Mouse (Mus musculus): Measurements from ENCODE around the gene Rrp9. TPM values are rescaled to one million over a fixed set of nuclear protein-coding genes. Genes with fewer than 3 reads are reported as not detected.

Gene Rrp9
- polyA plus RNA-seq, 1 experiment from 2014 or later, result 91.4 TPM

GRCm38 (mm10) chr9:106451298-106451697 is 24.5 kb upstream of the Rrp9 start:
- peak overlapping the region; percentile 5; the same call in 1 of the 2 replicates for H3K4me3 ChIP-seq
- H3K27ac ChIP-seq, result peak overlapping the region; percentile 98
- H3K4me1 ChIP-seq, result peaks cover 94% of the 10 kb centered on the region
- DNase-seq (ENCODE audit: extremely low spot score, low spot score), result no peak
- WGBS, result 77% methylated on average over 11 of the region's 11 CpGs
- H3K27me3 ChIP-seq (ENCODE audit: poor library complexity, severe bottlenecking), result peaks cover 10% of the 10 kb centered on the region; the same call in 1 of the 2 replicates
- peaks cover 3% of the 10 kb centered on the region for H3K36me3 ChIP-seq (replicated peaks)
- no peaks in the 10 kb centered on the region for H3K9me3 ChIP-seq

- peaks cover 10% of the 10 kb centered on the region; the same call in 1 of the 2 replicates for H3K27me3 ChIP-seq (ENCODE audit: poor library complexity, severe bottlenecking)
- 59% methylated on average over 2 of the region's 2 CpGs for WGBS
- no peaks in the 10 kb centered on the region for H3K9me3 ChIP-seq
- peaks cover 9% of the 10 kb centered on the region for H3K36me3 ChIP-seq (replicated peaks)
- peak overlapping the region; percentile 93 for H3K4me3 ChIP-seq
- peaks cover 94% of the 10 kb centered on the region for H3K4me1 ChIP-seq
- DNase-seq (ENCODE audit: extremely low spot score, low spot score), result no peak
- peak overlapping the region; percentile 98 for H3K27ac ChIP-seq
Measured at GRCm38 (mm10) chr9:106451899-106452298, 23.9 kb upstream of the Rrp9 start.

- H3K27ac ChIP-seq, result peak overlapping the region; percentile 98
Measured at GRCm38 (mm10) chr9:106452351-106452750, 23.4 kb upstream of the Rrp9 start.

GRCm38 (mm10) chr9:106452821-106453220 is 22.9 kb upstream of the Rrp9 start:
- peak; percentile 79 for DNase-seq (ENCODE audit: extremely low spot score, low spot score)
- Histone ChIP-seq H3K27me3 (ENCODE audit: poor library complexity, severe bottlenecking) (peaks cover 10% of the 10 kb centered on the region; the same call in 1 of the 2 replicates), H3K36me3 (replicated peaks) (peaks cover 19% of the 10 kb centered on the region), H3K27ac (peak overlapping the region; percentile 98), H3K9me3 (no peaks in the 10 kb centered on the region), H3K4me1 (peaks cover 94% of the 10 kb centered on the region), H3K4me3 (peak overlapping the region; percentile 93)
- WGBS, result 0% methylated on average over 7 of the region's 7 CpGs

More at GRCm38 (mm10) chr9:106452351-106452750, 23.4 kb upstream of the Rrp9 start:
- H3K9me3 ChIP-seq, result no peaks in the 10 kb centered on the region
- 14% methylated on average over 6 of the region's 6 CpGs for WGBS
- H3K4me1 ChIP-seq, result peaks cover 94% of the 10 kb centered on the region
- peak overlapping the region; percentile 93 for H3K4me3 ChIP-seq
- peaks cover 14% of the 10 kb centered on the region for H3K36me3 ChIP-seq (replicated peaks)
- peaks cover 10% of the 10 kb centered on the region; the same call in 1 of the 2 replicates for H3K27me3 ChIP-seq (ENCODE audit: poor library complexity, severe bottlenecking)
- no peak for DNase-seq (ENCODE audit: extremely low spot score, low spot score)

- H3K4me1 ChIP-seq, result peaks cover 94% of the 10 kb centered on the region
- peak; percentile 85 for DNase-seq (ENCODE audit: extremely low spot score, low spot score)
- peak within 1 kb of the TSS; percentile 93 for H3K4me3 ChIP-seq
- peak within 1 kb of the TSS; percentile 98 for H3K27ac ChIP-seq
- under 1% methylated on average over 63 of the region's 74 CpGs for WGBS
- H3K27me3 ChIP-seq (ENCODE audit: poor library complexity, severe bottlenecking), result peaks cover 10% of the 10 kb centered on the region; the same call in 1 of the 2 replicates
- no peaks in the 10 kb centered on the region for H3K9me3 ChIP-seq
- peaks cover 25% of the 10 kb centered on the region for H3K36me3 ChIP-seq (replicated peaks)
Measured at GRCm38 (mm10) chr9:106453271-106454070, 22.3 kb upstream of the Rrp9 start, which contains the start of gene Pcbp4. Pcbp4 (plus strand) TSS chr9:106453291.

- DNase-seq (ENCODE audit: extremely low spot score, low spot score), result no peak
- Histone ChIP-seq H3K27me3 (ENCODE audit: poor library complexity, severe bottlenecking) (peaks cover 10% of the 10 kb centered on the region; the same call in 1 of the 2 replicates), H3K4me3 (peak overlapping the region; percentile 93), H3K27ac (peak overlapping the region; percentile 98), H3K36me3 (replicated peaks) (peaks cover 33% of the 10 kb centered on the region), H3K4me1 (peaks cover 94% of the 10 kb centered on the region), H3K9me3 (no peaks in the 10 kb centered on the region)
- WGBS, result under 1% methylated on average over 17 of the region's 20 CpGs
Measured at GRCm38 (mm10) chr9:106454071-106454761, 21.5 kb upstream of the Rrp9 start.

GRCm38 (mm10) chr9:106454888-106455681 is 20.7 kb upstream of the Rrp9 start:
- 1% methylated on average over 17 of the region's 17 CpGs for WGBS

GRCm38 (mm10) chr9:106456325-106457162 is 19.2 kb upstream of the Rrp9 start:
- peak; percentile 64 for DNase-seq (ENCODE audit: extremely low spot score, low spot score)
- peaks cover 95% of the 10 kb centered on the region for H3K4me1 ChIP-seq
- 28% methylated on average over 15 of the region's 15 CpGs for WGBS
- peak overlapping the region; percentile 93 for H3K4me3 ChIP-seq
- peak overlapping the region; percentile 98 for H3K27ac ChIP-seq
- peaks cover 56% of the 10 kb centered on the region for H3K36me3 ChIP-seq (replicated peaks)
- no peaks in the 10 kb centered on the region for H3K9me3 ChIP-seq
- H3K27me3 ChIP-seq (ENCODE audit: poor library complexity, severe bottlenecking), result no peaks in the 10 kb centered on the region

More at GRCm38 (mm10) chr9:106454888-106455681, 20.7 kb upstream of the Rrp9 start:
- H3K9me3 ChIP-seq, result no peaks in the 10 kb centered on the region
- H3K27ac ChIP-seq, result peak overlapping the region; percentile 98
- H3K27me3 ChIP-seq (ENCODE audit: poor library complexity, severe bottlenecking), result peaks cover 2% of the 10 kb centered on the region; the same call in 1 of the 2 replicates
- H3K4me3 ChIP-seq, result peak overlapping the region; percentile 93
- peak; percentile 78 for DNase-seq (ENCODE audit: extremely low spot score, low spot score)
- peaks cover 95% of the 10 kb centered on the region for H3K4me1 ChIP-seq
- peaks cover 41% of the 10 kb centered on the region for H3K36me3 ChIP-seq (replicated peaks)

- no peaks in the 10 kb centered on the region for H3K9me3 ChIP-seq
- peak overlapping the region; percentile 98 for H3K27ac ChIP-seq
- H3K4me3 ChIP-seq, result peak overlapping the region; percentile 93
- H3K4me1 ChIP-seq, result peaks cover 95% of the 10 kb centered on the region
- peaks cover 3% of the 10 kb centered on the region; the same call in 1 of the 2 replicates for H3K27me3 ChIP-seq (ENCODE audit: poor library complexity, severe bottlenecking)
- WGBS, result 47% methylated on average over 9 of the region's 9 CpGs
- no peak for DNase-seq (ENCODE audit: extremely low spot score, low spot score)
- H3K36me3 ChIP-seq (replicated peaks), result peaks cover 62% of the 10 kb centered on the region
Measured at GRCm38 (mm10) chr9:106457163-106457559, 18.6 kb upstream of the Rrp9 start.

- Histone ChIP-seq H3K36me3 (replicated peaks) (peaks cover 70% of the 10 kb centered on the region), H3K4me1 (peaks cover 88% of the 10 kb centered on the region)
Measured at GRCm38 (mm10) chr9:106457920-106458319, 17.8 kb upstream of the Rrp9 start.

GRCm38 (mm10) chr9:106459946-106460345 is 15.8 kb upstream of the Rrp9 start:
- Histone ChIP-seq H3K9me3 (no peaks in the 10 kb centered on the region), H3K4me1 (peaks cover 94% of the 10 kb centered on the region), H3K4me3 (peak overlapping the region; percentile 8; the same call in 1 of the 2 replicates), H3K27ac (peak overlapping the region; percentile 48; the same call in 1 of the 2 replicates), H3K36me3 (replicated peaks) (peaks cover 90% of the 10 kb centered on the region), H3K27me3 (ENCODE audit: poor library complexity, severe bottlenecking) (peaks cover 31% of the 10 kb centered on the region)
- 85% methylated on average over 15 of the region's 15 CpGs for WGBS
- DNase-seq (ENCODE audit: extremely low spot score, low spot score), result no peak

More at GRCm38 (mm10) chr9:106457920-106458319, 17.8 kb upstream of the Rrp9 start:
- H3K27ac ChIP-seq, result peak overlapping the region; percentile 98
- H3K27me3 ChIP-seq (ENCODE audit: poor library complexity, severe bottlenecking), result peaks cover 11% of the 10 kb centered on the region
- H3K4me3 ChIP-seq, result peak overlapping the region; percentile 93
- 77% methylated on average over 5 of the region's 5 CpGs for WGBS
- H3K9me3 ChIP-seq, result no peaks in the 10 kb centered on the region
- DNase-seq (ENCODE audit: extremely low spot score, low spot score), result no peak

Data from forebrain, embryonic 10.5 days (tissue).